Mouse (Mus musculus): ENCODE results near the gene Ctdspl. TPM values are rescaled to one million over a fixed set of nuclear protein-coding genes. Genes with fewer than 3 reads are reported as not detected.

Ctdspl gene
- polyA plus RNA-seq, 1 experiment from 2014 or later: 25.3 TPM

DNA sequence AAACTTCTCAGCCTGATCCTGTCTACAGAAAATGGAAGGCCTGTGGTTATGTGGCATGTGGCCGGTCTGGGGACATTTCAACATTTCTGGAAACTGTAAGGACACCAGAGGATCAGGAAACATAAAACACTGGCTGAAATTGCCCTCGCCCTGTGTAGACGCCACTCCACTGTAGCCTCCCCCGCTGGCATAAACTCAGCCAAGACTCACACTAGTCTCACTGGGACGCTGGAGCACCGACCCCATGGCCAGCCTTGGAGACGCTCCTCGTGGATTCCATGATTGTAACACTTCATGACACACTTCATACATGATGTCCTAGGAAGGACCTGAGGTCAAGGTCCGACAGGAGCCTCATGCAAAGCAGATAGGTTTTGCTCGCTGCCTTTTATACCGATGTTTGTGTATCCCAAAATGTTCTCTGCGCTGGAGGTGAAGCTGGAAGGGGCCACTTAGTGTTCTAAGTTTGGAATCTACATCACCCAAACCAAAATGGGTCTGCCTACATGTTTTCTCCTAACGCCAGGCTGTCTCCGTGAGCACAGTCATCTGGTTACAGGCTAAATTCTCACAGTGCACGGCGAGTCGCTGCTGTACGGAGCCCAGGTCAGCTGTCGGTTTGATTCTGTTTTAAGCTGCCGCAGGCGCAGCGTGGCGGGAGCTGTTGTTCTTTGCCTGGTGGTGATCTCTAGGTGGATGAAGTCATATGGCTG is 77.9 kb downstream of the Ctdspl start:
- ATAC-seq (no peak), DNase-seq (ENCODE audit: low read depth, low spot score) (no peak)
- ChIA-PET POLR2A (no interaction called here), CTCF (no interaction called here)
- in situ Hi-C loops (cut with MboI; ENCODE audit: low pct_unique_long_range_greater_than_20kb): no loop called here
- H3K27me3 ChIP-seq: no peaks in the 10 kb centered on the region
- no peak for TF ChIP-seq CTCF (IDR thresholded peaks at IDR 0.05)

- in situ Hi-C loops (cut with MboI; ENCODE audit: low pct_unique_long_range_greater_than_20kb): no loop called here
- ATAC-seq (no peak), DNase-seq (ENCODE audit: low read depth, low spot score) (no peak)
- H3K27me3 ChIP-seq: no peaks in the 10 kb centered on the region
- POLR2A ChIA-PET: no interaction called here
- no peak for TF ChIP-seq CTCF (IDR thresholded peaks at IDR 0.05)
- CTCF ChIA-PET: no interaction called here
These were observed 78.4 kb downstream of the Ctdspl start for GRCm38 (mm10) chr9:119004703-119005076.

DNA sequence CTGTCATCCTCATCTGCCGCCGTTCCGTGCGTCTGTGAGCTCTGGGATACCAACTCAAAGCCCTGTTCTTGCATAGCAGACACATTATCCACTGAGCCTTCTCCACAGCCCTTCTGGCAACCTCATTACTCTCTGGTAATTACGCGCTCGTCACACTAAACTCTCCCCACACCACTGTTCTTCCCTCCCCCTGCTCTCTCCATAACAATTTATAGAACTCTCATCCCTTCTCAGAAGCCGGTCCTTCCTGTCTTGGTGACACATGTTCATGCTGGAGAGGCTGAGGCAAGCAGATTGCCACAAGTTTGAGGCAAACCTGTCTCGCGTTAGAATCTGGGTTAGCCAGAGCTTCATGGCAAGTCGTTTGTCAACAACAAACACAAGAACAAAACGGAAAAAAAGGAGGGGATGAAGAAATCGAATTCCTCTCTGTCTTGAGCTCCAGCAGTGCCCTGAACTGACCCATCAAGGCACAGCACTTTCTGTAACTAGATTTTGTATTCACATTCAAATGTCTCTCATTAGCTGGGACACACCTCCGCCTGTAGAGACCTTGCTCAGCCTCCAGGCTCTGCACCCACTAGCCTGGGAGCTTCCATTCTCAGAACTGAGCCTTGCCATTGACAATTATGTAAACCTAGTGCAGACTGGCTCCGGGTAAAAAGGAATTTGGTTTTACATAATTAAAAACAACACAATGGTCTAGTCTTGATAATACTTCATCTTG is 79.2 kb downstream of the Ctdspl start:
- no peaks in the 10 kb centered on the region for H3K27me3 ChIP-seq
- POLR2A ChIA-PET: no interaction called here
- TF ChIP-seq CTCF (IDR thresholded peaks at IDR 0.05): no peak
- DNase-seq (ENCODE audit: low read depth, low spot score) (no peak), ATAC-seq (no peak)
- in situ Hi-C loops (cut with MboI; ENCODE audit: low pct_unique_long_range_greater_than_20kb): no loop called here
- CTCF ChIA-PET: interaction anchor here (0.6 kb wide), 1 partner anchor 25 kb away, joined by 3 read pairs; no protein-coding TSS in a partner anchor

GRCm38 (mm10) chr9:119007266-119007665 is 81.0 kb downstream of the Ctdspl start:
- no peaks in the 10 kb centered on the region for H3K27me3 ChIP-seq
- TF ChIP-seq CTCF (IDR thresholded peaks at IDR 0.05): no peak
- ChIA-PET CTCF (no interaction called here), POLR2A (no interaction called here)
- no peak for DNase-seq (ENCODE audit: low read depth, low spot score)
- in situ Hi-C loops (cut with MboI; ENCODE audit: low pct_unique_long_range_greater_than_20kb): no loop called here
- ATAC-seq: no peak

DNA sequence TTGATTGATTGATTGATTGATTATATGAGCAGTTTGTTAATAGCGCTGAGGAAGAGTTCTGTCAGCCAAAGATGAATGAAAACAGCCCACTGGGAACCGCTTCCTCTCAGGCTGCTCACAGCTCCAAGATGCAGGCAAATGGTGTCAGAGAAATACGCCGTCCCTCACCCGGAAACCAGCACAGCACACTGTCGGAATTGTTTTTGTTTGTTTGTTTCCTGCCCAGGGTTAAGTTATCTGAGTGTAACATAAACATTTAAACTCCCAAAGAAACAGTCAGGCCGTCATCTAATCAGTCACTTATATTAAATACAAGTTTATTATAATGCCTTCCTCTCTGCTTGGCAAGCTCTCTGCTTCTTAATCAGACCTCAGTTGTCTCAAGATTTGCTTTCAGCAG is 82.6 kb downstream of the Ctdspl start:
- DNase-seq (ENCODE audit: low read depth, low spot score): no peak
- no peaks in the 10 kb centered on the region for H3K27me3 ChIP-seq
- POLR2A ChIA-PET: no interaction called here
- ATAC-seq: no peak
- CTCF ChIA-PET: no interaction called here
- in situ Hi-C loops (cut with MboI; ENCODE audit: low pct_unique_long_range_greater_than_20kb): no loop called here
- TF ChIP-seq CTCF (IDR thresholded peaks at IDR 0.05): no peak

DNA sequence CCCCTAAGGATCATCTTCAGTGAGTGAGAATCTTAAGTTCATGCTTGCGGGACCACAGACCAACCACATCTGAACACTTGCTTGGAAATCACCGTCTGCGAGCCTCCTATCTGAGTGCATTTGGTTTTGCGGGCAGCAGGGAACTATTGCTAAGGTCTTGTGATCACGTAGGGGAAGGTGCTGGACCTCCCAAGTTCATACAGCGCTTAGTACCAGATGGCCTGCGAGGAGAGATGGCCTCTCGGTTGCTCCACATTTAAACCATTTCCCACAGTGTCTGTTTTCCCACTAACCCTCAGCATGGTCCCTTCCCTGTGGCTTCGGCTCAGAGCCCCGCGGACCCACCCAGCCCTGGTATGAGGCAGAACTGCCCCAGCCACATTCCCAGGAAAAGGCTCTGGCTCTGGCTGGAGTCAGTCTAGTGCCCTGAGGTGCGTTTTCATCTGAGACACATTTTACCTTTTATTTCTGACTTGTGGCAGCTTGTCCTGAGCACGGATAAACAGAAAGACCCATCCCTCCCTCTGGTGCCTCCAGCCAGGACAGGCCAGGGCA is 84.0 kb downstream of the Ctdspl start:
- POLR2A ChIA-PET: no interaction called here
- ATAC-seq: no peak

DNA sequence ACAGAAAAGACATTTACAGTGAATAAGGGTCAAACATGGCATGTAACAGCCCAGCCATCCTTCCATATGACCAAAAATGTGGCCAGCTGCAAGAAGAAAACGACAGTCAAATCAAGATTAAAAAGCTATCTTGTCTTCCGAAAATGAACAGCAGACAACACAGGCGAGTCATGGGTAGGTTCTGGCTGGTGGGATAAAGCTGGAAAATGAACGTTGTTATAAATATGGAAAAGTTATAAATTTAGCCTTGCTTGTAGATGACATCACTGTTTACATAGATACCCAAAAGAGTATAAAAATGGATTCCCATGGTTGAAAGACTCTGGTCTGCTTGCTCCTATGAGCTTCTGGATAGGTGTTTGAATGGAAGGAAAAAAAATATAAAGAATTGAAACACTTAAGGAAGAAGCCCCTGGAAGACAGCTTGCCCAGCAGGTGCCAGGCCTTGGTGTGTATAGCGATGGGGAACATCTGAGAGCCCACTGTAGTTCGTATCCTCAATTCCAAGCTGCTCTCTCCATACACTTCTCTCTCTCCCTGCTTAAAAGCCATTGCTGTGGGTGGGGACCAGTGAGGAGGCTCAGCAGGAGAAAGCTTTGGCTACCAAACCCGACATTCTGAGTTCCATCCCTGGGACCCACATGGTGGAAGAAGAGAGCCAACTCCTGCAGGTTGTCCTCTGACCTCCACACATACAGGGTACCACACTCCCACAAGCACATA is 90.7 kb downstream of the Ctdspl start:
- DNase-seq (ENCODE audit: low read depth, low spot score) (no peak), ATAC-seq (no peak)
- ChIA-PET POLR2A (interaction anchor here (0.9 kb wide), 1 partner anchor 8 kb away, joined by 3 read pairs; no protein-coding TSS in a partner anchor), CTCF (interaction anchor here (1.6 kb wide), 1 partner anchor 28 kb away, joined by 3 read pairs; no protein-coding TSS in a partner anchor)
- H3K27me3 ChIP-seq: no peaks in the 10 kb centered on the region
- no peak for TF ChIP-seq CTCF (IDR thresholded peaks at IDR 0.05)
- in situ Hi-C loops (cut with MboI; ENCODE audit: low pct_unique_long_range_greater_than_20kb): no loop called here

More for the DNA sequence above, 84.0 kb downstream of the Ctdspl start:
- in situ Hi-C loops (cut with MboI; ENCODE audit: low pct_unique_long_range_greater_than_20kb): no loop called here
- no peaks in the 10 kb centered on the region for H3K27me3 ChIP-seq
- DNase-seq (ENCODE audit: low read depth, low spot score): no peak
- TF ChIP-seq CTCF (IDR thresholded peaks at IDR 0.05): no peak
- CTCF ChIA-PET: no interaction called here

GRCm38 (mm10) chr9:119021731-119022130 is 95.5 kb downstream of the Ctdspl start:
- POLR2A ChIA-PET: no interaction called here
- no peak for ATAC-seq
- in situ Hi-C loops (cut with MboI; ENCODE audit: low pct_unique_long_range_greater_than_20kb): no loop called here

GRCm38 (mm10) chr9:119025263-119025662 is 99.0 kb downstream of the Ctdspl start:
- no peak for TF ChIP-seq CTCF (IDR thresholded peaks at IDR 0.05)
- ATAC-seq: peak; percentile 31
- DNase-seq (ENCODE audit: low read depth, low spot score): no peak
- in situ Hi-C loops (cut with MboI; ENCODE audit: low pct_unique_long_range_greater_than_20kb): loop anchor here (5.0 kb wide), 1 partner anchor 103 kb away; no protein-coding TSS in a partner anchor
- CTCF ChIA-PET: interaction anchor here (0.9 to 4.0 kb wide), 8 partner anchors 46 to 440 kb away, joined by 3 to 16 read pairs (median 3); no protein-coding TSS in a partner anchor
- POLR2A ChIA-PET: interaction anchor here (0.6 to 0.8 kb wide), 3 partner anchors 8 to 68 kb away, joined by 3 read pairs; partner anchors contain the start of gene Plcd1
- H3K27me3 ChIP-seq: no peaks in the 10 kb centered on the region

More at GRCm38 (mm10) chr9:119021731-119022130, 95.5 kb downstream of the Ctdspl start:
- no peak for TF ChIP-seq CTCF (IDR thresholded peaks at IDR 0.05)
- CTCF ChIA-PET: interaction anchor here (1.2 kb wide), 1 partner anchor 98 kb away, joined by 3 read pairs; no protein-coding TSS in a partner anchor
- DNase-seq (ENCODE audit: low read depth, low spot score): no peak
- H3K27me3 ChIP-seq: no peaks in the 10 kb centered on the region

- CTCF ChIA-PET: interaction anchor here (0.6 to 4.0 kb wide), 12 partner anchors 10 to 443 kb away, joined by 3 to 16 read pairs (median 3); no protein-coding TSS in a partner anchor
- in situ Hi-C loops (cut with MboI; ENCODE audit: low pct_unique_long_range_greater_than_20kb): loop anchor here (5.0 kb wide), 1 partner anchor 104 kb away; no protein-coding TSS in a partner anchor
- TF ChIP-seq CTCF (IDR thresholded peaks at IDR 0.05): no peak
- H3K27me3 ChIP-seq: no peaks in the 10 kb centered on the region
- POLR2A ChIA-PET: interaction anchor here (0.6 to 0.8 kb wide), 3 partner anchors 67 to 455 kb away, joined by 3 to 5 read pairs (median 4); partner anchors contain the start of gene Plcd1
- DNase-seq (ENCODE audit: low read depth, low spot score) (peak; percentile 67), ATAC-seq (peak; percentile 68)
These were observed 99.6 kb downstream of the Ctdspl start for GRCm38 (mm10) chr9:119025832-119026331.

All from Patski (cell line).